Mouse (Mus musculus): ENCODE measurements around the gene Fut4.
"Not testable (repeated sequence)": the region's sequence is repeated elsewhere in the genome, so short reads cannot be mapped to it uniquely, and the experiment has no call there.

Fut4 gene

DNA sequence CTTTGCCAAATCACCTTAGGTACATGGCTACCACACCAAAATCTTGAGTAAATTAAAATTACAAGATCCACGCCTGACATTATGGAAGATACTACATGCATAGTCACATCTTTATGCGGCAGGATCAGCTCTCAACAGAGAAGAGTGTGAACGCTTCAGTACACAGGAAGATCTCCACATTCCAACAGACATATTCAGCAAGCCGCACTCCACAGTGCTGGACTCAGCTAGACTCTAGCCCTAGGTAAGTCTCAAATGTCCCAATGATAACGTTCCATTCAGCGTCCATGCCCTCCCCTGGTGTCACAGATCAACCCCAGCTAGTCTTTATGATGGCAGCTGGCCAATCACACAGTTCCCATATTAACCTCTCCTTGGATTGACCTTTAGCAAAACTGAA is 26.2 kb downstream of the Fut4 start:
- DNase-seq (ENCODE audit: low spot score): no peak

DNA sequence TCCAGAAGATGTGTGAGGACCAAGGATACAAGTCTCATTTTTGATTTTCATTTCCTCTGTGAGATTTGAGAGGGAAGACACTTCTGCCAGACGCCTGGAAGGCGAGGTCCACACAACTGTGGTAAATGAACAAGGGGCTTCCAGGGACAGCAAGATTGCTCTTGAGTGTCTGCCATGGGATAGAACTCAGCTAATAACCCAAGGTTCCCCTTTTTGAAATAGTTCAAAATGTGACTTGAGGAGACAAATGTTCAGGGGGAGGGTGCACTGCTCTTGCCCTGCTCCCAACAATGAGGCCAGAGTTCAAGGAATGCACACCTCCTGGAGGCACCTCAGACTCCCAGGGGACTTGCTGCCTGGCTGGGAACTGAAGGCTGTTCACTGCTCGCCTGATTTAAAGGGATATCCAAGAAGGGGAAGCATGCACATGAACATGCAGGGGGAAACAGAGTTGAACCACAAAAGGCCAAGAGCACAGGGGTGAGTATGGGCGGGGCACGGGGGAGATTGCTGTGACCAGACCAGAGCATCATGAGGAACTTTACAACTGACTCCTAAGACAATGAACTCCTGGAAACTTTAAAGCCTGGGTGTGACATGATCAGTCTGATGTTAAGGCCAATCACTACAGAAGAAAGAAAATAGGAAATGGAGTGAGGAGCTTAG is 27.3 kb downstream of the Fut4 start:
- DNase-seq (ENCODE audit: low spot score): no peak

DNA sequence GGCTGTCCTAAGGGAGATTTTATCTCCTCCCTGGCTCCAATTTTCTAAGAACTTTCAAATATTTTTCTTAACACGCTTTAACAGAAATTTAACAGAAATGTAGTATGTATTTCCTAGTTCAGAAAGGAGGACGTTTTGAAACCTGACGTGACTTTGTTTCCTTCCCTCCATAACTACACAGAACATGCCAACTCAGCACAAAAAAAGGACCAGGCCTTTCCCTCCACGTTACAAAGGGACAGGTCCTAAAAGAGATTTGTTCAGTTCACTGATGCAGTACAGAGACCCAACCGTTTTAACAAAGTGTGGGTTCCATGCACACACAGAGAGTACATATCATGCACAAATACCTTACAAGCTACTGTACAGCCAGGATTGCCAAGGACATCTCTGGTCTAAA is 30.6 kb downstream of the Fut4 start:
- no peak for DNase-seq (ENCODE audit: low spot score)

DNA sequence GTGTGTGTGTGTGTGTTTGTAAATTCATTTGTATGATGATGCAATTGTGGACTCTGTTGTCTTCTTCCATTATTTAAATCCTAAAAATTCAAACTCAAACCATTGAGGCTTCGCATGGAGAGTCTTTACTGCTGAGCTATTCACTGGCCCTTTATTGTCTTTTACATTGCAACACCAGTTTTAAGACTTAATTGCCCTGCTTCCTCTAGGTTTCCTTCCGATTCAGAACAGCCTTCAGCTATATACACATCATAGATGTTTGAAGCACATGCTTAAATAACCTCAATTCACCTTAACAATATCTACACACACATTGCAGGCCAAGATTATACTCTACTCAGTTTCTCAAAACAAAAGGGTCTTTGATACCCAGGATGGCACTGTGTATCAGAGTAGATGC is 31.8 kb downstream of the Fut4 start:
- DNase-seq (ENCODE audit: low spot score): no peak

DNA sequence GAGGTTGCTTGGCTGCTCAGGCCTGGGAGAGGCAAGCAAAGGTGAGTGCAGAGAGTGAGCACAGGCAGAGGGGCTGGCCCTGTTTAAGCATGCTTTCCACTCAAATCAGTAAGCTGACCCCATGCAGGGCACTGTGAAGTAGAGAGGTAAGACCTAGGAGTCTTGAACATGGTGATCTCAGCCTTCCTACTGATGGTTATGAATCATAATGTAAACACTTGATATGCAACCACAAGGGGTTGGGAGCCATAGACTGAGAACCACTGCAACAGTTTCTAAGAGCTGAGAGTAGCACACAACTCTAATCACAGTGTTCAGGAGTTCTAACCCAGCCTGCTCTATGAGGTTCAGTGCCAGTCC is 33.9 kb downstream of the Fut4 start:
- no peak for DNase-seq (ENCODE audit: low spot score)

DNA sequence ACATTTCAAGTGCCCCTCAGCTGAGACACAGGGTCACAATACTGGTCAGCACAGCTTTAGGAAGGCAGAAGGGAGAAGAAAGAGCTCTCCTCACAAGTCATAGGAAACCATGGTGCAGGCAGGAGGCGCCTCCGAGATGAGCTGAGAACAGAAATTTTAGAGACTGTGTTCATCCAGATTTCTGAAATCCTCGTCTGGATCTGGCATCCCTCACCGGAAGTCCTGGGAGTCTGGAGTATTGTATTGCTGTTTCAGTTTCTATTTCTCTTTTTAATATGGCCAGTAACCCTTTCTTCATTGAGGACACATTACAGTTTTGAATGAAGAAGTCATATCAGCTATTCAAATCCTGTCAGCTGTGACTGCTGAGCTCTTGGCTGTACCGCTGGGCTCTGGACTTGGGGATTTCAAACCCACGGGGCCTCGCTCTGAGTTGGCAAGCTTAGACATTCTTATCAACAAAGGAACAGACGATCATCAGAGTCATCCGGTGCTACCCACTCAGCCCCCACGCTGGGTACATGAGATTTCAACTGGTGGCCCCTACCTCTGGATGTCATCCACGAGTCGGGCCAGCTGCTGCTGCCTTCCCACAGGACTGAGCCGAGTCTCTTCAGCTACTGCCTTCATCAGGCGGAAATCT is 34.4 kb downstream of the Fut4 start:
- DNase-seq (ENCODE audit: low spot score): peak; percentile 20

DNA sequence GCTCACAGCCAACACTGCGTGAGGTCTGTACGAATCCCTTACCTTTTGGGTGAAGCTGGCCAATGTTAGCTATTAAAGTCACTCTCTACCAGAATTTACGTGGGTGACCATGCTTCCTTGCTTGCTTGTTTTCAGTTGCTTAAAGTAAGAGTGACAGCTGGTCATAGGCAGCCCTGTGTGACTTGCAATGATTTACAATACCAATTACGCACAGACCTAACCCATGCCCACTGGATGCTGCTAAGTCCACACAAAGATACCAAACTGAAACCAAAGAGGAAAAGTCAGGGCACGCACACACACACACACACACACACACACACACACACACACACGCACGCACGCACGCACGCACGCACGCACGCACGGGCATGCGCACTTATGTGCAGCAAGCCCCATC is 36.9 kb downstream of the Fut4 start:
- DNase-seq (ENCODE audit: low spot score): no peak

DNA sequence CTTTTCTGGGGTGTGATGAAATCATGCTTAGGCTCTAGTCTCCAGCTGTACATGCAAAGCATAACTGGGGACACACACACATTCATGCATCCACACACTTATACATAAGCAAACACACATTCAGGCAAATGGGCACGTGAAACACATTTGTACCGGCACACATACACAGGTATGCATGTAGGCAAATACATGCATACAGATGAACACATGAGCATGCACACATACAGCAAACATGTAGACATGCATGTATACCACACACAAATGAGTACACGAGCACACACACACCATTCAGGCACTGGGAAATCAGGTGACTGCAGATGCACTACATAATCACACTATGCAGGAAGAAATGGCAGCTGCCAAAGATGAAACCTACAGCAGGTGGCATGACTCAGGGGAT is 41.3 kb downstream of the Fut4 start:
- no peak for DNase-seq (ENCODE audit: low spot score)

DNA sequence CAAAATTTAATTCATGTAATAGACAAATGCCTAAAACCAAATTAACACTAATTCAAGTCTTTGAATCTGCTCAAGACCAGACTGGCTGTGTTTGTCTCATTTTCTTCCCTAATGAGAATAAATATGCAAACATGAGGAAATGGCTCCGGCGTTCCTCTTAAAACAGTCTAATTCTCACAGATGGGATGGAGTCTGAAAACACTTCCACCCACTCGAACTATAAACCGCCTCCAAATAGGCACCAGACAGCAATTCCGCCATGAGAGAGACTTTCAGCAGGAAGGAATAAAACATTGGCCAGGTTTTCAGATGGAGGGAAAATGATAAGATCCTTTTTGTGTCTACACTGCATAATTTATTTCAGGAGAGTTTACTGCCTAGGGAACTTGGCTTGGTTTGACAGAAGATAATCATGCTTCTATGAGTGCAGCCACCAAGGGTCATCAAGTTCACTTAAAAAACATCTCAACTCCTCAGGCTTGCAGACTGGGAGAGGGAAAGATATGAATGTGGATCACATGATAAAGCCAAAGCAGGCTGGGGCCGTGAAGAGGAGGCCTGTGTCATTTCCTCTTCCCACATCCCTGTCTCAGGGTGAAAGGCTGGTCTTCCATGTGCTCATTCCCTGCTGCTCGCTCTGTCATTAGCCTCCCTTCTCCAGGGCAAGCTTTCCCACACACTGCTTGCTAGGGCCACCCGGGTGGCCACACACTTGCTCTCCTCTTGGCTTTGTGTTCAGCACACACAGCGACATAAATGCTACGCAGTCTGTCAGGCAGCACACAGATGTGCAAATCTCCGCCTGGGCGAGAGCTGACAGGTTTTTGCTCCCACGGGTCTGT is 46.7 kb downstream of the Fut4 start:
- DNase-seq (ENCODE audit: low spot score): no peak

DNA sequence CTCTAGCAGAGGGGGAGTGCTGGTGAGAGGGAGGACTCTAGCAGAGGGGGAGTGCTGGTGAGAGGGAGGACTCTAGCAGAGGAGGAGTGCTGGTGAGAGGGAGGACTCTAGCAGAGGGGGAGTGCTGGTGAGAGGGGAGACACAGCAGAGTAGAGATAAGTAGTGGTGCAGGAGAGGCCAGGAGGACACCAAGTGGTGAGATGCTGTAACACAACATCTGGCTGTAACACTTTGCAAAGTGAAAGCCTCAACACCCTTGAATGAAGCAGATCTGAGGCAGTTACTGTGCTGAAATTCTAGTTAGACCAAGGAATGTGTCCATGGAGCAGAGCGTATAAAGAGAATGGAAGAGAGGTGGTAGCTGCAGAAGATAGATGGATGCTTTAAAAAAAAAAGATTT is 51.4 kb downstream of the Fut4 start:
- not testable (repeated sequence) for DNase-seq (ENCODE audit: low spot score)

DNA sequence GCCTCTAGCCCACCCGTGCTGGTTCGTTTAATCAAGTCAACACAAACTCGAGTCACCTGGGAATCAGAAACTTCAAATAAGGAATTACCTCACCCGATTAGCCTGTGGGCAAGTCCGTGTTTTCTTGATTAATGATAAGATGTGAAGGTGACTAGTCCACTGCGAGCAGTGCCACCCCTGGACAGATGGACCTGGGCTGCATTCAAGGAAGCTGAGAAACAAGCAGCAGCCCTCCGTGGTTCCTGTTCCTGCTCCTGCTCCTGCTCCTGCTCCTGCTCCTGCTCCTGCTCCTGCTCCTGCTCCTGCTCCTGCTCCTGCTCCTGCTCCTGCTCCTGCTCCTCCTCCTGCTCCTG is 52.9 kb downstream of the Fut4 start:
- DNase-seq (ENCODE audit: low spot score): no peak

DNA sequence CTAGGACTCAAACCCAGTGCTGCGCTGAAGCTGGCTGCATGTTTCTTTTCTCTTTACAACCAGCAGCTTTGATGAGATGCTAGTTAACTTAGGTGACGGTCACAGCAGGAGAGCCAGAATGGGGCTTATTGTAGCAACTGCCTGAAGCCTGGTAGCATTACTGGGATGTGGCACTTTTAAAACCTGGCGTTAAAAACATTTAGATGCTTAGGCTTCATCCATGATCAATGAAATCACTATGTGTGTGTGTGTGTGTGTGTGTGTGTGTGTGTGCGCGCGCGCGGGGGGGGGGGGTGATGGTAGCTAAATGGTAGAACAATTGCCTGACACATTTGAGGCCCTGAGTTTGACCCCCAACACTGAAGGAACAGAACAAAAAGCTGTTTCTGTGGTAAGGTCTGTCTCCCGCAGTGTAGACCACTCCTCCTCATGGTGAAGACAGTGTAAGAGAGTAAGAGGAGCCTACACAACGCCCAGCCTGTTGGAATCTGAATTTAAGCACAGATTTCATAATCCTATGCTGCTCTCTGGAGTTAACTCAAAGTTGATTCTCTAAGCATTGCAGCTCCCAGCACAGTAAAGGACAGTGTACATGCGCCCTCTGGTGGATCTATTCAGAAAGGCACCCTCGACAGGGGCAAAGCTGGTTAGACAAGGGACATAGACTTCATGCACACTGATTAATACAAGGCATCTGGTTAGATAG is 53.5 kb downstream of the Fut4 start:
- peak; percentile 94 for DNase-seq (ENCODE audit: low spot score)

Measured in ovary, postnatal 14 days (tissue).